Mouse (Mus musculus): Measurements from ENCODE around the gene Myl4.

Myl4 gene

DNA sequence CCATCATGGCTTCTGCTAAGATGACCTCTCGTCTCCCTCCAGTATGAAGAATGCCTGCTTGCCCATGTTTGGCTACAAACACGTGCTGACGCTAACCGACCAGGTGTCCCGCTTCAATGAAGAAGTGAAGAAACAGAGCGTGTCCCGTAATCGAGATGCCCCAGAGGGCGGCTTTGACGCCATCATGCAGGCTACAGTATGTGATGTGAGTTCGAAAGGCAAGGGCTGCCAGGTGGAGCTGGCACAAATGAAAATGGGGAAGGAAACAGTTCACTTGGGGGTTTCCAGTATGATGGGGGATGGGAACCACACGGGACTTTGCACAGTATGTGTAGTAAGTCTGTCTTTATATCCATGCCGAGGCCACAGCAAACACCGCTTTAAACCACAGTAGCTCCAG is 86.5 kb downstream of the Myl4 start:
- DNase-seq, result no peak

DNA sequence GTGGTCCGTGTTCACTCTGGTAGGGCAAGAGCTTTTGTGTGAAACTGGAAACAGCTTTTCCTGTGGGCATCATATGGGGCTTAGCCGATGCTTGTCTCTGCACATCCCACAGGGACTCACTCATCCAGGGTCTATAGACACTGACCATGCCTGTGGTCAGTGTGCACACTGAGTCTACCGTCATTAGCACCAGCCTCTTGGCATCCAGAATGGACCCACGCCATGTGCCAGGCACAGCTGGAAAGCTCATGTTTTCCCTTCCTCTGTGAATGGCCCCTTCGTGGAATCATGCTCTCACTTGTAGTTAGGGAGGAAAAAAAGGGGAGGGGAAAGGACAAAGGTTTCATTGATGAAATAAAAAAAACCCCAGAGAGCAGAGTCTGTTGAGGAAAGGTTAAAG is 87.5 kb downstream of the Myl4 start:
- no peak for DNase-seq

GRCm38 (mm10) chr11:104638906-104639305 is 88.4 kb downstream of the Myl4 start:
- DNase-seq, result no peak

DNA sequence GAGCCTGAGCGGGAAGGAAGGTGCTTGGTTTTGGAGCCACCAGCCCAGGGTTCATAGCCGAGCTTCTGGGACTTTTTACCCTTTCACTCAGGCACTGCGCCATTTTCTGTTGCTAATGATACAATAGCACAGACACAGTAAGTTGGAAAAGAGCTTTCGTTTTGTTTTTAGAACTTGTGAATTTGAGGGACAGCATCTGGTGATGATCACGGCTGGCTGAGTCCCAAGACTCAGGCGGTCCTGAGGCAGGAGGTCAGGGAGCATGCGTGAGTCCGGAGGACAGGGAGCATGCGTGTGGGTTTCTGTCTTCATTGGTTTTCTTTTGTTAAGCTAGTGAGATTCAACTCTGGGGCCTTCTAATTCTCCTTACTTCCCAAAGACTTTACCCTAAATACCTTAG is 89.2 kb downstream of the Myl4 start:
- DNase-seq, result no peak

DNA sequence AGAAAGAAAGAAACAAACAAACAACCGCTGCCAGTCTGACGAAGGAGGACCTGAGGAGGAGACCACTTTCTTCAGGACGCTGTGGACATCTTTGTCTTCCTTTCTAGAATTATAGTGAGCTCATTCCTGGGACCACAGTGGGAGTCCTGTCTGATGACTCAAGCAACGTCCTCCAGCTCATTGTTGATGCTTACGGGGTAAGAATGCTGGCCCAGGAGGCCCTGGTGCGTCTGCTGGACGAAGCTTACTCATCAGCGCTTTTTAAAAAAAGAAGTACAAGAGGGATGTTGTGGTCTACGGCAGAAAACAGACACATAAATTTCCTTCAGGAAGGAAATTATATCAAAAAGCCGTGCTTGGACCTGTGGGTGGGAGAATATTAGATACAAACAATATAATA is 90.4 kb downstream of the Myl4 start:
- no peak for DNase-seq

- DNase-seq, result no peak
Observed at GRCm38 (mm10) chr11:104643236-104643635, 92.8 kb downstream of the Myl4 start.
